Mouse (Mus musculus): Measurements from ENCODE around the gene Gm28374.
A peak's percentile ranks its signal among the peaks of the same experiment; 100 is the strongest.
"Not testable (repeated sequence)": the region's sequence is repeated elsewhere in the genome, so short reads cannot be mapped to it uniquely, and the experiment has no call there.

The Gm28374 gene

GRCm38 (mm10) chr19:6082156-6082555, at the start of gene Gm28374:
Gm28374 (minus strand) TSS chr19:6082256.
- DNase-seq (ENCODE audit: low read depth), result no peak

GRCm38 (mm10) chr19:6130414-6131128, 48.5 kb upstream of the Gm28374 start:
- DNase-seq (ENCODE audit: low read depth), result not testable (repeated sequence)

- peak; percentile 98 for DNase-seq (ENCODE audit: low read depth)
Measured at GRCm38 (mm10) chr19:6127760-6128341, 45.8 kb upstream of the Gm28374 start, which contains the start of gene Snx15. Snx15 (minus strand) TSS chr19:6128304.

GRCm38 (mm10) chr19:6126789-6127580, 44.9 kb upstream of the Gm28374 start:
- DNase-seq (ENCODE audit: low read depth), result peak; percentile 32

- DNase-seq (ENCODE audit: low read depth), result peak; percentile 90
Measured at GRCm38 (mm10) chr19:6126289-6126688, 44.2 kb upstream of the Gm28374 start.

- DNase-seq (ENCODE audit: low read depth), result no peak
Measured at GRCm38 (mm10) chr19:6124898-6125297, 42.8 kb upstream of the Gm28374 start.

- DNase-seq (ENCODE audit: low read depth), result no peak
Measured at GRCm38 (mm10) chr19:6123330-6123729, 41.3 kb upstream of the Gm28374 start.

- no peak for DNase-seq (ENCODE audit: low read depth)
Measured at GRCm38 (mm10) chr19:6121761-6122160, 39.7 kb upstream of the Gm28374 start.

GRCm38 (mm10) chr19:6118677-6119185, 36.7 kb upstream of the Gm28374 start:
- no peak for DNase-seq (ENCODE audit: low read depth)

GRCm38 (mm10) chr19:6117986-6118676, 36.1 kb upstream of the Gm28374 start, which contains the start of gene Sac3d1:
Sac3d1 (minus strand) TSS chr19:6118650.
- DNase-seq (ENCODE audit: low read depth), result peak; percentile 93

GRCm38 (mm10) chr19:6117346-6117985, 35.4 kb upstream of the Gm28374 start:
- DNase-seq (ENCODE audit: low read depth), result no peak

- no peak for DNase-seq (ENCODE audit: low read depth)
Measured at GRCm38 (mm10) chr19:6116113-6116850, 34.2 kb upstream of the Gm28374 start.

- no peak for DNase-seq (ENCODE audit: low read depth)
Measured at GRCm38 (mm10) chr19:6113116-6113515, 31.1 kb upstream of the Gm28374 start.

GRCm38 (mm10) chr19:6105586-6105985, 23.5 kb upstream of the Gm28374 start, which contains the start of gene Naaladl1:
Naaladl1 (plus strand) TSS chr19:6105782.
- DNase-seq (ENCODE audit: low read depth), result no peak

- DNase-seq (ENCODE audit: low read depth), result no peak
Measured at GRCm38 (mm10) chr19:6104476-6104875, 22.4 kb upstream of the Gm28374 start.

GRCm38 (mm10) chr19:6102169-6102853, 20.3 kb upstream of the Gm28374 start:
- DNase-seq (ENCODE audit: low read depth), result no peak

- no peak for DNase-seq (ENCODE audit: low read depth)
Measured at GRCm38 (mm10) chr19:6101186-6101585, 19.1 kb upstream of the Gm28374 start.

- DNase-seq (ENCODE audit: low read depth), result no peak
Measured at GRCm38 (mm10) chr19:6097847-6098246, 15.8 kb upstream of the Gm28374 start.

GRCm38 (mm10) chr19:6094119-6094518, 12.1 kb upstream of the Gm28374 start, which contains the start of gene AC131692.1:
AC131692.1 (plus strand) TSS chr19:6094419.
- DNase-seq (ENCODE audit: low read depth), result no peak

GRCm38 (mm10) chr19:6088841-6089240, 6.8 kb upstream of the Gm28374 start:
- DNase-seq (ENCODE audit: low read depth), result no peak

All from naive thymus-derived CD4-positive, alpha-beta T cell, adult 2 months (primary cell).